Mouse (Mus musculus): ENCODE measurements at regions not wholly inside any gene's neighbourhood (a gene's known extent, or its start where the extent isn't known, plus 50 kb on each side); places are given as distances from the start of the nearest gene placed in this dataset.

- TF ChIP-seq EP300 (IDR thresholded peaks at IDR 0.05), result no peak
- no peak for TF ChIP-seq CTCF (IDR thresholded peaks at IDR 0.05)
These were observed 450.4 kb upstream of the Ccdc54 start for GRCm38 (mm10) chr16:51041311-51041710.
